In genomic region chr15:101387176-101387575, GRCm38 (mm10) we compare ENCODE assay signal across 11 mouse cellular contexts. TPM values are rescaled to one million over a fixed set of nuclear protein-coding genes. Genes with fewer than 3 reads are reported as not detected.
A peak's percentile ranks its signal among the peaks of the same experiment; 100 is the strongest.
DNase-seq lines count a peak whose midpoint lies in the region; ATAC-seq and TF ChIP-seq lines count a peak whose summit lies in the region.
"Had no signal": no experiment of that assay in that cellular context is flagged by ENCODE, and none has a peak within 500 bp of the region (broad histone marks: within the 10 kb centered on the region; RNA-seq: fewer than 3 reads in every experiment).

No protein-coding gene starts in this region.

- no peak overlapping the region for H3K4me2 ChIP-seq in liver, embryonic 14.5 days (ENCODE audit: low read depth)
- no peak overlapping the region for H3K4me2 ChIP-seq in liver, embryonic 11.5 days
- no peak overlapping the region for H3K4me2 ChIP-seq in embryonic facial prominence, embryonic 15.5 days (replicated peaks)
- H3K4me2 ChIP-seq: embryonic facial prominence, embryonic 13.5 days; heart, embryonic 12.5 days had no signal

- WGBS in liver, embryonic 14.5 days (ENCODE audit: insufficient replicate concordance) = 43% methylated on average over 3 of the region's 3 CpGs
- WGBS in liver, embryonic 11.5 days = 58% methylated on average over 3 of the region's 3 CpGs
- WGBS in embryonic facial prominence, embryonic 15.5 days = 67% methylated on average over 3 of the region's 3 CpGs

- no peak overlapping the region for H3K9ac ChIP-seq in liver, embryonic 14.5 days (replicated peaks)
- no peak overlapping the region for H3K9ac ChIP-seq in liver, embryonic 11.5 days (ENCODE audit: low read depth, low read length)
- H3K9ac ChIP-seq in embryonic facial prominence, embryonic 15.5 days = no peak overlapping the region
- H3K9ac ChIP-seq: embryonic facial prominence, embryonic 13.5 days; heart, embryonic 12.5 days had no signal

- DNase-seq in CD4-positive, CD25-positive, alpha-beta regulatory T cell, adult 2 months (ENCODE audit: low read depth, low spot score) = peak; percentile 29
- DNase-seq in liver, embryonic 14.5 days (ENCODE audit: low read depth in 3 of 3, low spot score in 3 of 3) = no peak
- no peak for DNase-seq in liver, embryonic 11.5 days (ENCODE audit: low spot score)
- peak; percentile 73 to 77 for DNase-seq in lung, postnatal 4 days
- DNase-seq in frontal cortex, adult 2 months (ENCODE audit: extremely low spot score in 1 of 2, low spot score in 1 of 2) = no peak
- no peak for DNase-seq in cerebellum, adult 11-12 months

- peak; percentile 47 for TF ChIP-seq CTCF in liver, embryonic 14.5 days (IDR thresholded peaks at IDR 0.05; ENCODE audit: low read depth)

- ATAC-seq in CD4-positive, CD25-positive, alpha-beta regulatory T cell, adult 4 months = no peak
- no peak for ATAC-seq in liver, embryonic 14.5 days (ENCODE audit: insufficient read depth)
- ATAC-seq in liver, embryonic 11.5 days (replicated peaks; ENCODE audit: low FRiP score) = no peak
- 0 out of 2 replicates have a peak, but pooled peaks have one; percentile 11 for ATAC-seq in embryonic facial prominence, embryonic 15.5 days (ENCODE audit: insufficient number of reproducible peaks, low FRiP score, low TSS enrichment, low read depth)

- H3K27me3 ChIP-seq in liver, embryonic 14.5 days (ENCODE audit: control insufficient read depth, insufficient read depth, low read length) = no peaks in the 10 kb centered on the region
- no peaks in the 10 kb centered on the region; the same call in 1 of the 2 replicates for H3K27me3 ChIP-seq in liver, embryonic 11.5 days (replicated peaks; ENCODE audit: control insufficient read depth, insufficient read depth, low read length)
- H3K27me3 ChIP-seq in embryonic facial prominence, embryonic 15.5 days = no peaks in the 10 kb centered on the region
- H3K27me3 ChIP-seq: embryonic facial prominence, embryonic 13.5 days had no signal

- no peaks in the 10 kb centered on the region for H3K36me3 ChIP-seq in liver, embryonic 14.5 days (replicated peaks; ENCODE audit: control insufficient read depth, insufficient read depth, low read depth)
- no peaks in the 10 kb centered on the region for H3K36me3 ChIP-seq in liver, embryonic 11.5 days (ENCODE audit: control insufficient read depth, insufficient read depth, low read length)
- H3K36me3 ChIP-seq in embryonic facial prominence, embryonic 15.5 days = no peaks in the 10 kb centered on the region
- H3K36me3 ChIP-seq: embryonic facial prominence, embryonic 13.5 days; heart, embryonic 12.5 days had no signal

- no peak overlapping the region for H3K4me3 ChIP-seq in liver, embryonic 14.5 days (ENCODE audit: insufficient read depth in 1 of 2, low read depth in 2 of 2, low read length in 2 of 2)
- H3K4me3 ChIP-seq in liver, embryonic 11.5 days (ENCODE audit: low read depth, low read length) = no peak overlapping the region
- H3K4me3 ChIP-seq in embryonic facial prominence, embryonic 15.5 days (replicated peaks) = no peak overlapping the region
- H3K4me3 ChIP-seq: embryonic facial prominence, embryonic 13.5 days; heart, embryonic 12.5 days had no signal

- TF ChIP-seq EP300 in liver, embryonic 14.5 days (IDR thresholded peaks at IDR 0.05; ENCODE audit: low read depth) = no peak

- no peak overlapping the region for H3K27ac ChIP-seq in liver, embryonic 14.5 days
- H3K27ac ChIP-seq in liver, embryonic 11.5 days (ENCODE audit: low read depth, low read length) = no peak overlapping the region
- no peak overlapping the region for H3K27ac ChIP-seq in embryonic facial prominence, embryonic 15.5 days (replicated peaks)

- no peaks in the 10 kb centered on the region for H3K9me3 ChIP-seq in liver, embryonic 14.5 days (ENCODE audit: control insufficient read depth, low read length)
- H3K9me3 ChIP-seq in liver, embryonic 11.5 days (ENCODE audit: control insufficient read depth, low read length) = no peaks in the 10 kb centered on the region
- H3K9me3 ChIP-seq in embryonic facial prominence, embryonic 15.5 days (replicated peaks) = no peaks in the 10 kb centered on the region
- H3K9me3 ChIP-seq: embryonic facial prominence, embryonic 13.5 days; heart, embryonic 12.5 days had no signal

- 0 out of 4 replicates have a peak, but pooled peaks cover 0 to 2% of the 10 kb centered on the region in 2 experiments for H3K4me1 ChIP-seq in liver, embryonic 14.5 days (replicated peaks; ENCODE audit: control insufficient read depth in 2 of 2, insufficient read depth in 2 of 2, low read length in 1 of 2)
- no peaks in the 10 kb centered on the region for H3K4me1 ChIP-seq in liver, embryonic 11.5 days (replicated peaks; ENCODE audit: control insufficient read depth, insufficient read depth, low read length)
- H3K4me1 ChIP-seq in embryonic facial prominence, embryonic 15.5 days = 0 out of 2 replicates have a peak, but pooled peaks cover 7% of the 10 kb centered on the region

RNA-seq across cellular contexts. Expression of gene Krt80, which starts 17.2 kb away (rescaled TPM):
- polyA plus RNA-seq in CD4-positive, CD25-positive, alpha-beta regulatory T cell, adult 4 months (2017; shearing (Covaris generic)) = under 1 TPM in 1 of 2 experiments, not detected in 1; 0.22 TPM
- polyA plus RNA-seq in liver, embryonic 14.5 days (2012; rRNA removed) = 0.15 and 0.19 TPM in 2 replicates
- 0.27 TPM in 2 replicates for polyA plus RNA-seq in liver, embryonic 14.5 days (2014; fragmentation: Nextera tagmentation; extraction: Ambion mirVana)
- polyA plus RNA-seq in liver, embryonic 11.5 days (2014; fragmentation: Nextera tagmentation; extraction: Ambion mirVana) = 0.23 TPM in 1 of 2 replicates, not detected in the other
- 26.9 and 33.5 TPM in 2 replicates for polyA plus RNA-seq in embryonic facial prominence, embryonic 15.5 days (2015; fragmentation: Nextera tagmentation; extraction: Ambion mirVana)
- polyA plus RNA-seq in frontal cortex, adult 2 months (2012; rRNA removed) = 2.0 and 3.3 TPM in 2 replicates
- polyA plus RNA-seq: limb, embryonic 11.5 days had no signal

RNA-seq across cellular contexts. Expression of gene Krt7, which starts 23.7 kb away (rescaled TPM):
- polyA plus RNA-seq in CD4-positive, CD25-positive, alpha-beta regulatory T cell, adult 4 months (2017; shearing (Covaris generic)) = under 1 TPM in 1 of 2 experiments, not detected in 1; 0.08 TPM
- 0.82 and 0.85 TPM in 2 replicates for polyA plus RNA-seq in liver, embryonic 14.5 days (2012; rRNA removed)
- polyA plus RNA-seq in liver, embryonic 14.5 days (2014; fragmentation: Nextera tagmentation; extraction: Ambion mirVana) = 1.5 TPM in 2 replicates
- 13.3 and 13.9 TPM in 2 replicates for polyA plus RNA-seq in liver, embryonic 11.5 days (2014; fragmentation: Nextera tagmentation; extraction: Ambion mirVana)
- polyA plus RNA-seq in embryonic facial prominence, embryonic 15.5 days (2015; fragmentation: Nextera tagmentation; extraction: Ambion mirVana) = 86.5 and 93.4 TPM in 2 replicates
- 0.34 and 1.0 TPM in 2 replicates for polyA plus RNA-seq in frontal cortex, adult 2 months (2012; rRNA removed)

RNA-seq across cellular contexts. Expression of gene Krt87, which starts 51.4 kb away (rescaled TPM):
- polyA plus RNA-seq in CD4-positive, CD25-positive, alpha-beta regulatory T cell, adult 4 months (2017; shearing (Covaris generic)) = 1 to 10 TPM in 1 of 2 experiments, under 1 TPM in 1; 0.66 to 1.1 TPM
- not detected in 2 replicates for polyA plus RNA-seq in liver, embryonic 14.5 days (2012; rRNA removed)
- not detected in 2 replicates for polyA plus RNA-seq in liver, embryonic 14.5 days (2014; fragmentation: Nextera tagmentation; extraction: Ambion mirVana)
- not detected in 2 replicates for polyA plus RNA-seq in liver, embryonic 11.5 days (2014; fragmentation: Nextera tagmentation; extraction: Ambion mirVana)
- 5.5 and 11.0 TPM in 2 replicates for polyA plus RNA-seq in embryonic facial prominence, embryonic 15.5 days (2015; fragmentation: Nextera tagmentation; extraction: Ambion mirVana)
- 0.10 and 0.13 TPM in 2 replicates for polyA plus RNA-seq in frontal cortex, adult 2 months (2012; rRNA removed)
- polyA plus RNA-seq: heart, embryonic 12.5 days; limb, embryonic 11.5 days had no signal

Comparison
In these comparisons a context has a peak if more than half of its experiments do, and no peak if none do; other contexts are left out.
1. DNase-seq: peak in CD4-positive, CD25-positive, alpha-beta regulatory T cell, adult 2 months (single experiment) and lung, postnatal 4 days (2 of 2); none in liver, embryonic 14.5 days (0 of 3), liver, embryonic 11.5 days (single experiment), frontal cortex, adult 2 months (0 of 2) and cerebellum, adult 11-12 months (single experiment).